Mouse (Mus musculus) testis, adult 2 months (tissue): Measurements from ENCODE around the gene Arhgap22.

Experiments used
- CTCF ChIP-seq: fragments of 200-500 bp; IDR thresholded peaks from 2 replicates; pipeline ENCODE4 v1.5.1; 2012; ENCODE audit warnings: low read depth, mild to moderate bottlenecking, inconsistent platforms, low read length, moderate library complexity; ENCODE audit not compliant: control insufficient read depth, insufficient read depth, insufficient replicate concordance
- POLR2A ChIP-seq: fragments of 200-500 bp; IDR thresholded peaks from 2 replicates; pipeline ENCODE4 v1.6.1; 2012; ENCODE audit warnings: low read depth, mild to moderate bottlenecking, inconsistent platforms, low read length, moderate library complexity; ENCODE audit not compliant: control insufficient read depth

DNA sequence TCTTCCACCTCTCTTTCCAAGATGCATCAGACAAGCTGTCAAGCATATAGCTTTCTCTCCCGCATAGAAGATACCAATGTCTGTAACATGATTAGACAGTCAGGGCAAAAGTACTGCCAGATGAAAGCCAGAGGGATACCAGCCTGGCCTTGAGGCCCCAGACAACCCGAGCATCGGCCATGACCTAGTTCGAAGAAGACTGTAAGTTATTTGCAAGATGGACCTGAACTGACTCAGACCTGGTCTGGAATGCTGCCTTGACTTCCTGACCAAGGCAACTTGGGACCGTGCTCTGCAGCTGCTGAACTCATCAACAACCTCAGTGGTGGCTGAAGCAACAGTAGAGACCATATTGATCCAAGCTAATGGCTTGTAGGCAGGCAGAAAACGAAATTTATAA, 46.3 kb downstream of the Arhgap22 start:
- TF ChIP-seq CTCF: no peak
- TF ChIP-seq POLR2A: no peak
